Mouse (Mus musculus) left cerebral cortex, postnatal 4 days (tissue): Measurements from ENCODE around the gene Ptprj. TPM values are rescaled to one million over a fixed set of nuclear protein-coding genes. Genes with fewer than 3 reads are reported as not detected.
A peak's percentile ranks its signal among the peaks of the same experiment; 100 is the strongest.

Source experiments
- DNase-seq: peaks from one replicate; pipeline ENCODE4 v3.0.0-alpha.2; 2022
- intact Hi-C: fragments of 180-260 bp; cut with DNase I; formaldehyde crosslinking; loops from one replicate; pipeline ENCODE4 v1.15.1; 2025
- total RNA-seq, 2 experiments: library from RNA; stranded (reverse); gene quantifications; 2 replicates each; pipeline ENCODE4 v1.2.3; 2021

Gene Ptprj
- total RNA-seq, 2 experiments from 2014 or later: 50.8 to 51.2 TPM

DNA sequence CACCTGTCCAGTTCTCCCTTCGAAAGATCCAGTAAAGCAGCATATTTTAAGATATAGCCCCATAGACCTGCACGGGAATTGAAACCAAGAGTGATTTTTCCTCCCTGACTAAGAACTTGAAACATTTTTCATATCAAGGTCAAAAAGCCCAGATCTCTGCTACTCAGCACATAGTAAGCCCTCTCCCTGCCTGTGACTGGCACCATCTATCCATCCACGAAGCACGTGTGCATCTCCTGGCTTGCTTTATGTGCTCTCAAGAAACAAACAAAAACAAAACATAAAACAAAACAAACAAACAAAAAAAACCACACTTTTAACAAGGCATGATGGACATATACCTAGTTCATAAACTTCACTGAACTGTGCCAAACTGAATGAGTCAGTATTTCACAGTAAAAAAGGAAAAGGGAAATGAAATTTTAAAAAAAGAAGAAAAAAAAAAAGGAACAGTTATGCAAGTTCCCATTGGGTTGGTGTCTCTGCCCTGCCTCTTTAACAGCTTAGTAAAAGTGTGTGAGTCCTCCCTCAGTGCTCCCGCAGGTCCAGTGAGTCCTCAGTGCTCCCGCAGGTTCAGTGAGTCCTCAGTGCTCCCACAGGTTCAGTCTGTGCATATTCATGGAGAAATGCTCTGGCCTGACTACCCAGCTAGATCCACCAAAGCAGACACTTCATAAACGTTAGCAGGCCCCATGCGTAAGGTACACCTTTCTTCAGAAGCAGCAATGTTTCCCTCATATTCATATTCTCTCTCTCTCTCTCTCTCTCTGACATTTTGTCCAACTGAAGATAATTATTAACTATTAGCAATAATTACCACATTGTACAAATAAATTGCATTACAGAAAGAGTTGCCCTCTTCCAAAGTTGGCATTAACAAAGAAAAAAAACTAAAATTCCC is 91.5 kb downstream of the Ptprj start:
- intact Hi-C loops: no loop called here
- no peak for DNase-seq

DNA sequence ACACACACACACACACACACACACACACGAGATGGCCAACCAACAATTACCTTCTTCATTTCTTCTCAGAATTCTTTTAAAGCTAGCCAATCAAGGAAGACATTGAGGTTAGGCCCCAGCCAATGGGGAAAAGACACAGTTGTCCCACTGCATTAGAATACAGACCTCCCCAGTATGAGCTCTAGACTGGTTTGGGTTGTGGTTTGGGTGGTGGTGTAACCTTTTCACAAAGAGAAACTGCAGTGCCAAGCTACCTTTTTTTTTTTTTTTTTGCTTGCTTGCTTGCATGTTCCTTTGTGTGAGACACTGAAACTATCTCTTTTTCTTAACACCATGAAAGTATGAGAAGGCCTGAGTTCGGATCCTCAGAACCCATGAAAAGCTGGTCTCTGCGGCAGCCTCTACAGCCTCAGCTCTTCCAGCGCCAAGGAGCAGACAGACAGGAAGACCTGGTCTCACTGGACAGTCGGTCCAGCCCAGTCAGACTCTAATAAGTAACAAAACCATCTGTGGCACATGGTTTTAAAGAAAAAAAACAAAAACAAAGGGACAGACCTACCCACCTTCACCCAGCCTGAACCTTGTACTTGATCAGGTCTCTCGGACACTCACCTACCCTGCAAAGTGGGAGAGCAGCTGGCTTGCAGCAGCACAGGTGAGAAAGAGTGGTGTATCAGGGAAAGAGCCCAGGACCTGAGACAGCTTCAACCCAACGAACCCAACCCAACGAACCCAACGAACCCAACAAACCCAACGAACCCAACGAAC is 92.8 kb downstream of the Ptprj start:
- intact Hi-C loops: no loop called here
- DNase-seq: no peak

DNA sequence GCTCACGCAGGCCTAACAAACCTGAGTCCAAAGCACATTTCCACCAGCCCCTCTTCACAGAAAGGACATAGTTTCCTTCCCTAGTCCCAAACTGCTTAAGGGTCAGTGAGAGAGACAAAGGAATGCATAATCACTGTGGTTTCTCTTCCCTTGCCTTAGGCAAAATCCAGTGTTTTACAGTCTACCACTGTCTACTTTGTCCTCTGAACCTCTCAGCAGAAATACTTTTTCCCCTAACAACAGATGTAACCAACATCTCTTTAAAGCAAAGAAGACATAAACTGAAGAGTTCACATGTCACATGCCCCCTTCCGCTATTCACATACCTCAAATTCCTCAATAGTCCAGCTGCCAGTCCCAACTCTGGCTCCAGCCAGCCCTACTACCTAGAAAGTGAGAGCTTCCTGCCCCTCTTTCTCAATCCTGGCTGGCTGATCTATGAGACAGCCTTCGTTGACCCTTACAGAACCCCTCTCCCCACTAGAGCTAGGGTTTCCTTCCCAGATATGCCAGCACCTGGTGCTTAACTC is 94.2 kb downstream of the Ptprj start:
- intact Hi-C loops: no loop called here
- DNase-seq: no peak

DNA sequence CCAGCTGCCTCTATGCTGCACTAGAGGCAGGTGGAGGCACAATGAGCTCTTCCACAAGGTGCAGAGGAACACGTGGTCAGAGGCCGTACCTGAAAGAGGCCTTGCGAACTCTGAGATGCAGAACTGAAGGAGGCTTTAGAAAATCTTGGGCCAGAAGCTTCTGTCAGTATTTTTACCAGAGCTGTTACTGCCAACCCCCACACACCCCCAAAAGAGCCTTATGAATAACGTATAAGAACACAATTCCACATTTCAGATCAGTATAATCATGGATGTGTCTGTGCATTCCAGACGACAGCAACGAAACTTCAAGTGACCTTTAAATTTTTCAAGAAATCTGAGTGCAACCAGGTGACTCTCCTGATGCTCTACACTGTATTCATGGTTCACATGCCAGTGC is 98.9 kb downstream of the Ptprj start:
- intact Hi-C loops: no loop called here
- DNase-seq: no peak

DNA sequence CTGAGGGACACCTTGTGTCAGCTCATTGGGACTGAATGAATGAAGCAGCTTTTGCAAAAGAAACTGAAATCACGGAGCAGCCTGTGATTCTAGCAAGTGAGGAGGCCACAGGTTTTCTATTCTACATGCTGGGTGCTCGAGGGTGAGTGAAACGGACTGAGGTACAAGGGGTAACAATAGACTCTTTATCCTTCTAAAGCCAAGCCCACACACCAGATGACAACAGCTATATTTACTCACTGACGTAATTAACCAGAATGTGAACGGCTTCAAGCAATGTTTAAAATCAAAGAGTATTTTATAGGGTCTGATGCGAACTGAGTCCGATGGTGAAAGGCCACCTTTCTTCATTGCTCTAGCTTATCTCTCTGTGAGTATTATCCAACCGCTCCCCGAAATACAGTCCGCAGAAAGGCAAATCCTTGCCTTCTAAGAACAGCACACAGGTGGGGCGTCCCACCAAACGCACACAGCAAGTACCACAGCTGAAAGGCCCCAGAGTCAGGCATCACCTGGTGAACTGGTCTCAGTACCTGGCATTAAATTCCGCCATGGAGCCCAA is 99.6 kb downstream of the Ptprj start:
- intact Hi-C loops: no loop called here
- no peak for DNase-seq

DNA sequence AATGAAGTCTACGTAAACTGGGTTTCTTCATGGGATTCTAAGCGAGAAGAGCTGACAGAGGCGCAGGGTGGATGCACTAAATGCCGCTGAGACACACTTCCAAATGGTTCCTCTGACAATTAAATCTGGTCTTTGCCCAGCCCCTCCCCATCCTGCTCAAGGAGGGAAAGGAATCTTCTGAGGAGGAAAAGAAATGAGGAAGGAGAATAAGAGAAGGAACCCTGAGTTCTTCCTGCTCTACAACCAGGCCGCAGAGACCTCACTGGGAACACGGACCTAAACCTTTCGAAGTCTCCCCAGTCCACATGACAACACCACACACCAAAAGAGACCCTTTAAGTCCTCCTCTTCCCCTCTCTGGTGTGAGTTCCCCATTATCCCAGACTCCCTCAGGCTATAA is 101.9 kb downstream of the Ptprj start:
- intact Hi-C loops: loop anchor here (5.0 kb wide), 1 partner anchor 199 kb away; the partner anchor contains the start of gene Nup160
- no peak for DNase-seq

DNA sequence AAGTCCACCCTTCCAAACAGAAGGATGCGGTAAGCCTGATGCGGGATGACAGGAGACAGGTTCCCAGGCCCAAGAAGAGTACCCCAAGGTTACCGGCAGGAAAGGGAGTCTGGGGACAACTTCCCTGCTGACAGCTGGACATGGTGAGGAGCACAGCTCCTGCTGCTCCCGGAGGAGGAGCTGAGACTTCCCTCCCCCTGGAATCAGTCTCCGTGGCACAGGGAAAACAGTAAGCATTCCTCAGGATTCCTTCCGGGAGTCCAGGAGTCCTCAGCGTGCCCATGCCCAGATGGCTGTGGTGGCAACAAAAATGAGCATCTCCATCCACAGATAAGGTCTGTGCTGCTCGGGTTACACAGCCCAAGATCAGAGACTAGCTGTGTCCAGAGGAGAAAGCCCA is 102.8 kb downstream of the Ptprj start:
- no peak for DNase-seq
- intact Hi-C loops: loop anchor here (5.0 kb wide), 1 partner anchor 200 kb away; the partner anchor contains the start of gene Nup160

DNA sequence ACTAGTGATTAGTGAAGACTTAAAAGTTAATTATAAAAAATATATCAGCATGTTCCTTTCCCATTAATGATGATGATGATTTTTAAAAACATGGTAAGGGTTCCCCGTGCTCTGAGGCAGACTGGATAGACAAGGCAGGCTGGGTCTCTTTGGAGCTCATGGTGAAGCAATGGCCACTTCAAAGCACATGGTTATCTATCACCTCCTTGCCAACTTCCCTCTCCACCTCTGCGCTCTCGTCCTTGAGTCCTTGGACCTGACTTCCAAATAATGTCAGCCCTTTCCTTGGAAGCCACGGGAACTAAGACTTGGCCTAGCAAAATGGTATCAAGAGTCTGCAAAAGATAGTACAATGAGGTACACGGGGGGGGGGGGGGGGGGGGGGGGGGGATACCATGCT is 103.7 kb downstream of the Ptprj start:
- intact Hi-C loops: loop anchor here (5.0 kb wide), 1 partner anchor 201 kb away; the partner anchor contains the start of gene Nup160
- DNase-seq: no peak

DNA sequence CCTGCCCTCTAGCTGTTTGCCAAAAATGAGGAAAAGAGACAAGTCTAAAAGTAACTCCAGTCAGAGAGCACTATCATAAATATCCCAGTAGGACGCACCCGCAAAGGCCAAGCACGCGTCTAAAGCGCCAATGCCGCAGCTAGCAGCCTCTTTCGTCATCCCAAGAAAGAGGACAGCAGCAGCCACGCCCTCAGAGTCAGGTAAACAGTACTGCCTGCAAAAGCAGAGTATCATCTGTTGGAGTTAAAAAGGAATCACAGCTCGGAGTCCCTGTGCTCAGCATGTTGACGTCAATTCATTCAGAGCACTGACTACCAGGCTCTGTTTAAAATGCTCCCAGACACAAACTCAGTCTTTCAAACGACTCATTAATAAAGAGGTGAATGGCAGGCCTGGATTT is 104.1 kb downstream of the Ptprj start:
- intact Hi-C loops: loop anchor here (5.0 kb wide), 1 partner anchor 201 kb away; the partner anchor contains the start of gene Nup160
- DNase-seq: no peak

DNA sequence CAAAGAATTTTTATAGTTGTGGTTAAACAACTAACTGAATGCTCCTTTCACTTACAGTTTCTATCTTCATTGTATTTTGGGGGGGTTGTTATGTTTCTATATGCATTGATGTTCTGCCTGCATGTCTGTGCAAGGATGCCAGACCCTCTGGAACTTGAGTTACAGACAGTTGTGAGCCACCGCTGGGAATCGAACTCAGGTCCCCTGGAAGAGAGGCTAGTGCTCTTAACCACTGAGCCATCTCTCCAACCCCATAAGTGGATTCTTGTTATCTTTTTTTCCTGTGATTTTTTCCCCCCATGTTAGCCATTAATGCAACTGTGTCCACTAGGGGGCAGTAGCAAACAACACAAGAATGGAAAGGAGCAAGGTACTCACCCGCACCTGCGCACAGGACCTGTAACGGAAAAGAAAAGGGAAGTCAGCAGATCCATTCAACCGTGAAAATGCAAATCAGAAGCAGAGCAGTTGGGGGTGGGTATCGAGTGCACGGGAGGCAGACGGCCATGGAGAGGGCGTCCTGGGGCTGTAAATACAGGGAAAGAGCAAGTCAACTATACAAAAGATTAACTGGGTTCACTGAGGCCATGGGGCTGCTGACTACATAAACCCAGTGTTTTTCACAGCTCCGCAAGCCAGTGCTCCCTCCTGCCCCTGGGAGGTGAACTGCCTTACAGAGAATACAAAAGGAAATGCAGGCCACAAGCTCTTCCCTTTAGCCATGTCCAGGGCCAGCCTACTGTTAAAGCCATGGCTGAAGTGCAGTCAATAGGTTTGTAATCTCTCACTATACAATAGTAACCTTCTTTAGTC is 105.6 kb downstream of the Ptprj start:
- intact Hi-C loops: loop anchor here (5.0 kb wide), 2 partner anchors 103 to 203 kb away; partner anchors contain the start of gene Nup160

DNA sequence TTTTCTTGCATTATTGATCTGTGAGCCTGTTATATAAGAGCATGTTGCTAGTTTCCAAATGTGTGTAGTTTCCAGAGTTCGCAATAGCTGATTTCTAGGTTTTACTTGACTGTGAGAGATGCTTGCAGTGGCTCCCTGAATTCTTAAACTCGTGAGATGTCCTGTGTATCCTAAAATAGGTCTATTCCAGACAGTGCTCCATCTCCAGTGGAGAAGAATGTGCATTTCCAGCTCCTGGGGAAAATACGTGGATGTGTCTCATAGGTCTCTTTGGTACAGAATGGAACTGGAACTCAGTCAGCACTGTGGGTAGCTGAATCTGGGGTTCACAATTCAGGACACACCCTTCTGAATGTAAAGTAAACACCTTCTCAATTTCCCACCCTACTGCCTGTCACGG is 107.7 kb downstream of the Ptprj start:
- no peak for DNase-seq
- intact Hi-C loops: loop anchor here (5.0 kb wide), 1 partner anchor 105 kb away; no protein-coding TSS in a partner anchor

More for the DNA sequence above, 105.6 kb downstream of the Ptprj start:
- DNase-seq: peak; percentile 88

DNA sequence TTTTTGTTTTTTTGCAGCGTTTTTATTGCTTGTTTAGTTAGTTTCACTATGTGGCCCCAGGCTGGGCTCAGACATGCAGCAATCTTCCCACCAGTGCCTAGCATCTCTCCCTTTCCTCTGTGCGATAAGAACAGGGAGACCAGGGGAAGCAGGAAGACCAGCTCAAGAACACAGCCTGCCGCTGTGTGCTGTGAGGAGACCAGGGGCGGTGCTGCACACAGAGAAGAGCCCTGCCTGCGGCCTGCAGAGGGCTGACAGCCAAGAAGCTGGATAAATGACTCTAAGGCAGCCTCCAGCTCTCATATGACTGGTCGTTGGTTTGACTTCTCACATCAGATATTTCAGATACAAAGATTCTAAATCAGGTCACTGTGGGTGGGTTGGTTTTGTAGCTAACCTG is 110.3 kb downstream of the Ptprj start:
- intact Hi-C loops: loop anchor here (5.0 kb wide), 1 partner anchor 107 kb away; no protein-coding TSS in a partner anchor
- DNase-seq: peak; percentile 19

DNA sequence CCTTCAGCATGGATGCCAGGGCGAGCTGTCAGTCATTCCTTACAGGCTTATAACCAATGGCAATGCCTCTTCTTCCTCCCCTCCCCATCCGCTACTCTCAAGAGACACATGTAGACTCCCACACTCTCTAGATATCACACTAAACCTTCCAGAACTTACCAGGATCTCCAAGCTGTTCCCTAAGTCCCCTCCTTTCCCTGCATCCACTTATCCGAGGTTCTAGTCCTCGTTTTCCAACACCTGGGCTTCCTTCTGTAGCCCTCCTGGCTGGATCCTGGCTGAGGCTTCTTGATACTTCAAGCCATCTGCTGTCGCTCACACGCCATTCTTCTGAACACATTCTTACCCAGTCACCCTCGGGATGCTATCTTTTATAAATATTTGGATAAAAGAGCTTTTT is 114.0 kb downstream of the Ptprj start:
- intact Hi-C loops: no loop called here
- DNase-seq: no peak

DNA sequence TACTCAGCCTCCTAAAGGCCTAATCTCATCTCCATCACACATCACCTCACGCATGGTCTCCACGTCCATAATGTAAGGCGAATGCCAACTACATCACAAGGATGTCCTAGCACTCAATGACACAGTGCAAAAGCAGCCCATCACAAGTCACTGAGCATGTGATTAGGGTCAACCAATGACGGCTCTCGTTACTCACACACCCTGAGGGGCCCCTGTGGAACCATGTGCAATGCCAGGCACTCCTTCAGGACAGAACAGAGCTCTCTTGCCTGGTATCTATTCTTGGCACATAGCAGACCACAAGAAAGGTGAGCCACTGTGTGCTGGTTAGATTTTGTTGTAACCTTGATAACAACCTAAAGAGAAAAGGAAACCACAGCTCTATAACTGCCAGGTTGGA is 116.7 kb downstream of the Ptprj start:
- DNase-seq: no peak
- intact Hi-C loops: no loop called here

DNA sequence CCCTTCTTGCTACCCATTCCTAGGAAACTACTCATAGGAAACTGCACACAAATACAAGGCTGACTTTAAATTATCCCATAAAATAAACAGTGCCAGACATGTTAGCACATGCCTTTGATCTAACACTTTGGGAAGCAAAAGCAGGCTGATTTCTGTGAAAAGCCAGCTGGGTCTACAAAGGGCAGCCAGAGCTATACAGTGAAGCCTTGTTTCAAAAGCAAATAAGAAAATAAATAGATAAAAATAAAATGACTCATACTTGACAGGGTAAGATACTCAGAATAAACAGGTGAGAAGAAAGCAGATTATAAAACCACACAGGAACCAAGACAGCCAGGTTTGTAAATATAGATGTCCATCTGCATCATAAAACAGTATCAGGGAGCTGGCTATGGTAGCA is 118.2 kb downstream of the Ptprj start:
- intact Hi-C loops: no loop called here
- DNase-seq: no peak

DNA sequence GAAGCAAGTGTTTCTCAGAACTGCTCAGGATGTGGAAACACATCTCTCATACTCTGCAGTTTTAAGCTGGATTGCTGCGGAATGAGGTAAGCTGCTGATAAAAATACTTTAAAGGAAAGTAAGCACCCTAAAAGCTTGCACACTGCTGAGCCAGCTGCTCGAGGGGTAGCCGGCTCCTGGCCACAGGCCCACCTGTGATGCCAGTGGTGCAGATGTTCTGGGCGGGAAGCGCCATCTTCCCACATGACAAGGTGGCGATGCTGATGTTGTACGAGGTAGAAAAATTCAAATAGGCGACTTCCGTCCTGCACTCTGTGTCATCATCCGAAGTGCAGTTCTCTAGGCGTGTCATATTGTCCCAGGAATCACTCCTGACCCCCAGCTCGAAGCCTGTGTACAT is 122.5 kb downstream of the Ptprj start:
- intact Hi-C loops: no loop called here

DNA sequence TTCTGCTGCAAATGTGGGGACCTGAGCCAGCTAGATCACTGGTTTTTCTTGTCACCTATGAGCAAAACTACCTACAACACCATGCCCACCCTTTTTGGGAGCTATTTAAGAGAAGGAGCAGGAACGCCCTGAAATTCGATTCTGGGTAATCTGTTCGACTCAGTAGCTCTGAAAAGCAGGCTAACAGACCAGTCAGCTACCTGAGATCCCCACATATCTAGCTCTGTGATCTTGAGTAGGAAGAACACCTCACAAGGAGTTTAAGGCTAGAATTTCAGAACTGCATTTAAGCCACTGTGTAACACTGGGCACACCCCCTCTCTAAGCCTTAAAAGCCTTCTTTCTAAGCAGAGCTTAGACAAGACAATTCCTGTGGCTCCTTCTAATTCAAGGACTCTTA is 128.1 kb downstream of the Ptprj start:
- DNase-seq: no peak
- intact Hi-C loops: no loop called here

More for the DNA sequence above, 122.5 kb downstream of the Ptprj start:
- no peak for DNase-seq

DNA sequence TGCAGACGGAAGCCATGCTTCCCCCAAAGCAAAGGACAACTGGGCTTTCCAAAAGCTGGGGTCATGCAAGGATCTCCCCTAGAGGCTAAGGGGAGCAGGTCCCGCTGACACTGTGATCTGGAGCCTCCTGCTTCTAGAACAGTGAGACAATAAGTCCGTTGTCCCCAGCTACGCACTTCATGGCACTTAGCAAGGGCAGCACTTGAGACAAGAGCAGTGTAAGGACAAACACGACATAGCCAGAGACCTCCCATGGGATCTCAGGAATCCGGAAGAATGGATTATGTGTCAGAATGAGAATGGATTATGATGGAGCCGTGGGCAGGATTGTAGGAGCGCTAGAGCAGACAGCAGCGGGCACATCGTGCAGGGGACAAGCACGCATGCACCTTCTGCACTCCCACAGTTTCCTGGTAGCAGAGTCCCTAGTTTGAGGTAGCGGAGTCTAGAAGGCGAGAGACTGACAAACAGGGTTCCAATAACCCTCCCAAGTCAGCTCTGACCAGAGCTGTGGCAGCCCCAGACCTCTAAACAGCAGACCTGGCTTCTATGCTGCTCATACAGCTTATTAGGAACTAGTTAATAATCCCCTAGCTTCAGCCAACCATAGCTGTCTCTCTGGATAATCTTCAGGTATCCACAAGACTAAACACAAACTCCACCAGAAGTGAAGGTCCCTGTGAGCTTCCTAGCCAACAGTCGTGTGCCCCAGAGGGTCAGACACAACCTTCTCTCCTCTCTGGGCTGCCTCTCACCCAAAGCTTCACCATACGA is 131.3 kb downstream of the Ptprj start:
- intact Hi-C loops: no loop called here

DNA sequence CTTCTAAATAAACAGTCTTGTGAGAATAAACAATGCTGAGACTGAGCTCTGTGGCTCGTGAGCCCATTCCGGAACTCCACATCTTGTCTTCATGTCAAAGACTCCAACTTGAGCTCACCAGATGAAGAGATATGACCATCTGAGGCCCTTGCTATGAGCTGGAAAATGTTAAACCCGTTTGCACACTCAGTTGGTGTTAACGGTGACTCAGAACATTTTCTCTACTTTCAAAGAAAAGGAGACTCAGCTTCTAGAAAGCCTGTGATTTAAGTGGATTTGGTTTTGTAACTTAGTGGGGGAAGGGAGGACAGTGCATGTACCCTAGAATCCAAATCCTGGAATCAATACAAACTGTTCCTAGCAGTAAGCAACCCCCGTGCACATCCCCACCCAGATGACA is 136.6 kb downstream of the Ptprj start:
- no peak for DNase-seq
- intact Hi-C loops: no loop called here

More for the DNA sequence above, 131.3 kb downstream of the Ptprj start:
- DNase-seq: no peak
